Mouse (Mus musculus) E14TG2a.4 (cell line): Measurements from ENCODE around the gene Pla2g10.
"Not testable (repeated sequence)": the region's sequence is repeated elsewhere in the genome, so short reads cannot be mapped to it uniquely, and the experiment has no call there.

Experiments
- CTCF ChIP-seq: conservative IDR thresholded peaks from 2 replicates; pipeline ENCODE4 v1.5.1; 2014; ENCODE audit warnings: low read length
- POU5F1 ChIP-seq: IDR thresholded peaks from 2 replicates; pipeline ENCODE4 v1.6.1; 2014; ENCODE audit warnings: low read length, borderline replicate concordance

- not testable (repeated sequence) for TF ChIP-seq CTCF, POU5F1
Observed at GRCm38 (mm10) chr16:13762807-13763206, 32.0 kb upstream of the Pla2g10 start.
